Mouse (Mus musculus) left cerebral cortex, postnatal 4 days (tissue): Measurements from ENCODE around the gene Spin2e. TPM values are rescaled to one million over a fixed set of nuclear protein-coding genes. Genes with fewer than 3 reads are reported as not detected.
"Not testable (repeated sequence)": the region's sequence is repeated elsewhere in the genome, so short reads cannot be mapped to it uniquely, and the experiment has no call there.

Experiments used
- DNase-seq: peaks from one replicate; pipeline ENCODE4 v3.0.0-alpha.2; 2022
- intact Hi-C: fragments of 180-260 bp; cut with DNase I; formaldehyde crosslinking; loops from one replicate; pipeline ENCODE4 v1.15.1; 2025
- total RNA-seq, 2 experiments: library from RNA; stranded (reverse); gene quantifications; 2 replicates each; pipeline ENCODE4 v1.2.3; 2021

Spin2e gene
- not detected for total RNA-seq

GRCm38 (mm10) chrX:31618820-31619219, at the start of gene Spin2e:
Spin2e (minus strand) TSS chrX:31618920.
- intact Hi-C loops, DNase-seq: not testable (repeated sequence)

GRCm38 (mm10) chrX:31574183-31574582, 44.5 kb downstream of the Spin2e start, which contains the start of gene Gm21883:
Gm21883 (minus strand) TSS chrX:31574283.
- DNase-seq, intact Hi-C loops: not testable (repeated sequence)

Other genes with a start within 250 kb of the Spin2e start
- not detected for gene Btbd35f19, start 235.0 kb downstream of the Spin2e start, total RNA-seq
- not detected for gene Gm21883, start 44.6 kb downstream of the Spin2e start, total RNA-seq
- gene Btbd35f25, start 98.2 kb upstream of the Spin2e start, total RNA-seq: not detected